Mouse (Mus musculus): ENCODE data around the gene Ube2j2.

DNA sequence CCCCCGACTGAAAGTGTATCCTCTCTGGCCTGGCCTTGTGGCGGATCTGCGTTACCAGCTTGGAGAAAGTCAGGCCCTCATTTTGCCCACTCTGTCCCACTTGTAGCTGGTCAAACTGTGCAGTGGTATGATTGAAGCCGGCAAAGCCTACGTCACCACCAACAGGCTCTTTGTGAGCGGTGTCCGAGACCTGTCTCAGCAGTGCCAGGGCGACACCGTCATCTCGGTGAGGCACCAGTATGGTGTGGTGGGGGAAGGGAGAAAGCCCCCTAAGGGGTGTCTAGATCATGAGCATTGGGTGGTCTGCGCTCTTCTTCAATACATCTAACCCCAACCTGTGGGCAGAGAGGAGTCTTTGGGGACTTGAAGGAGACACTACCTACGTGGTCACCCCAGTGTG, 47.2 kb upstream of the Ube2j2 start:
- TF ChIP-seq POLR2A (IDR thresholded peaks at IDR 0.05; ENCODE audit: control insufficient read depth, low read depth, low read length) (no peak), CTCF (IDR thresholded peaks at IDR 0.05; ENCODE audit: control insufficient read depth, insufficient read depth, insufficient replicate concordance, low read depth, low read length) (no peak)

Measured in testis, adult 2 months (tissue).